ENCODE assay signal across 27 mouse cellular contexts in genomic region chr3:21918431-21918830, GRCm38 (mm10).
DNase-seq lines count a peak whose midpoint lies in the region; ATAC-seq and TF ChIP-seq lines count a peak whose summit lies in the region.
"Had no signal": no experiment of that assay in that cellular context is flagged by ENCODE, and none has a peak within 500 bp of the region (broad histone marks: within the 10 kb centered on the region; RNA-seq: fewer than 3 reads in every experiment).

No protein-coding gene starts in this region.

- H3K4me2 ChIP-seq in kidney, embryonic 16.5 days (replicated peaks; ENCODE audit: low read depth, low read length), result no peak overlapping the region
- H3K4me2 ChIP-seq in midbrain, embryonic 11.5 days, result no peak overlapping the region
- no peak overlapping the region for H3K4me2 ChIP-seq in hindbrain, postnatal 0 days (ENCODE audit: low read depth, low read length)
- H3K4me2 ChIP-seq: embryonic facial prominence, embryonic 13.5 days; forebrain, embryonic 13.5 days; heart, embryonic 11.5 days; limb, embryonic 15.5 days; midbrain, embryonic 13.5 days had no signal

- H3K9me3 ChIP-seq in kidney, embryonic 16.5 days (ENCODE audit: low read length), result no peaks in the 10 kb centered on the region
- no peaks in the 10 kb centered on the region for H3K9me3 ChIP-seq in midbrain, embryonic 11.5 days (ENCODE audit: control insufficient read depth, low read length)
- no peaks in the 10 kb centered on the region for H3K9me3 ChIP-seq in midbrain, embryonic 10.5 days (replicated peaks)
- no peaks in the 10 kb centered on the region for H3K9me3 ChIP-seq in hindbrain, postnatal 0 days (ENCODE audit: low read length)
- H3K9me3 ChIP-seq in hindbrain, embryonic 10.5 days, result no peaks in the 10 kb centered on the region
- H3K9me3 ChIP-seq: embryonic facial prominence, embryonic 13.5 days; forebrain, embryonic 13.5 days; limb, embryonic 15.5 days had no signal

- DNase-seq in kidney, adult 11 months, result peak; percentile 87
- peak; percentile 12 for DNase-seq in midbrain, embryonic 11.5 days (ENCODE audit: low spot score, missing footprints)
- no peak for DNase-seq in midbrain, embryonic 10.5 days (ENCODE audit: low spot score)
- DNase-seq in kidney, adult 9 months, result peak; percentile 95
- no peak for DNase-seq in hindbrain, postnatal 0 days (ENCODE audit: low spot score)
- DNase-seq in hindbrain, embryonic 10.5 days (ENCODE audit: low spot score), result no peak
- DNase-seq: adrenal gland, adult 2 months; cerebellum, adult 2 months; cerebellum, postnatal 36 days; embryo, embryonic 11 days; gastrocnemius, postnatal 36 days; left cerebral cortex, postnatal 4 days; lung, adult 18-20 months; lung, postnatal 14 days; right cerebral cortex, postnatal 25 days; thymus, postnatal 25 days had no signal

- no peak overlapping the region for H3K9ac ChIP-seq in kidney, embryonic 16.5 days (replicated peaks; ENCODE audit: low read length)
- H3K9ac ChIP-seq in midbrain, embryonic 11.5 days (ENCODE audit: low read length), result no peak overlapping the region
- H3K9ac ChIP-seq in hindbrain, postnatal 0 days (replicated peaks; ENCODE audit: low read length), result no peak overlapping the region
- H3K9ac ChIP-seq: embryonic facial prominence, embryonic 13.5 days; forebrain, embryonic 13.5 days; limb, embryonic 15.5 days; midbrain, embryonic 13.5 days had no signal

- TF ChIP-seq POLR2A in small intestine, adult 2 months (IDR thresholded peaks at IDR 0.05; ENCODE audit: low read depth, low read length), result no peak

- TF ChIP-seq CTCF in small intestine, adult 2 months (IDR thresholded peaks at IDR 0.05; ENCODE audit: extremely low read depth, insufficient read length, insufficient replicate concordance, low read depth, low read length), result no peak
- TF ChIP-seq CTCF in hindbrain, postnatal 0 days (IDR thresholded peaks at IDR 0.05; ENCODE audit: low read depth), result no peak

- H3K27me3 ChIP-seq in kidney, embryonic 16.5 days (ENCODE audit: insufficient read depth, low read length), result no peaks in the 10 kb centered on the region
- H3K27me3 ChIP-seq in midbrain, embryonic 11.5 days (ENCODE audit: control insufficient read depth, insufficient read depth, low read length), result no peaks in the 10 kb centered on the region
- no peaks in the 10 kb centered on the region for H3K27me3 ChIP-seq in midbrain, embryonic 10.5 days (ENCODE audit: low read depth, poor library complexity, severe bottlenecking)
- H3K27me3 ChIP-seq in small intestine, adult 2 months (ENCODE audit: control insufficient read depth, insufficient read depth, low read length), result no peaks in the 10 kb centered on the region
- H3K27me3 ChIP-seq in hindbrain, postnatal 0 days (ENCODE audit: insufficient read depth, low read length), result no peaks in the 10 kb centered on the region
- H3K27me3 ChIP-seq in hindbrain, embryonic 10.5 days (ENCODE audit: insufficient read depth, poor library complexity, severe bottlenecking), result no peaks in the 10 kb centered on the region
- H3K27me3 ChIP-seq: embryonic facial prominence, embryonic 13.5 days; forebrain, embryonic 13.5 days; limb, embryonic 15.5 days; midbrain, embryonic 13.5 days had no signal

- no peak for ATAC-seq in kidney, embryonic 16.5 days (ENCODE audit: low FRiP score, low TSS enrichment)
- no peak for ATAC-seq in midbrain, embryonic 11.5 days (ENCODE audit: low FRiP score)
- ATAC-seq in hindbrain, postnatal 0 days, result no peak
- ATAC-seq: forebrain, embryonic 13.5 days; hindbrain, embryonic 16.5 days; intestine, postnatal 0 days; midbrain, embryonic 13.5 days had no signal

- no peak overlapping the region for H3K27ac ChIP-seq in kidney, embryonic 16.5 days (ENCODE audit: low read length)
- no peak overlapping the region for H3K27ac ChIP-seq in midbrain, embryonic 11.5 days (ENCODE audit: low read depth, low read length)
- no peak overlapping the region for H3K27ac ChIP-seq in midbrain, embryonic 10.5 days (replicated peaks)
- peak overlapping the region; percentile 73 for H3K27ac ChIP-seq in small intestine, adult 2 months (ENCODE audit: insufficient read depth, low read depth, low read length)
- H3K27ac ChIP-seq in hindbrain, postnatal 0 days, result no peak overlapping the region
- no peak overlapping the region for H3K27ac ChIP-seq in hindbrain, embryonic 10.5 days
- H3K27ac ChIP-seq: embryonic facial prominence, embryonic 13.5 days; forebrain, embryonic 13.5 days; left cerebral cortex, adult 2 months; limb, embryonic 15.5 days; midbrain, embryonic 13.5 days had no signal

- 75% methylated on average over 10 of the region's 10 CpGs for WGBS in kidney, embryonic 16.5 days
- WGBS in midbrain, embryonic 11.5 days, result 93% methylated on average over 10 of the region's 10 CpGs
- WGBS in midbrain, embryonic 10.5 days, result 94% methylated on average over 10 of the region's 10 CpGs
- WGBS in small intestine, adult 2 months, result 37% methylated on average over 10 of the region's 10 CpGs
- WGBS in hindbrain, postnatal 0 days, result 95% methylated on average over 10 of the region's 10 CpGs
- WGBS in hindbrain, embryonic 10.5 days, result 94% methylated on average over 10 of the region's 10 CpGs

- no peaks in the 10 kb centered on the region for H3K36me3 ChIP-seq in kidney, embryonic 16.5 days (ENCODE audit: insufficient read depth, low read length)
- no peaks in the 10 kb centered on the region for H3K36me3 ChIP-seq in midbrain, embryonic 11.5 days (ENCODE audit: control insufficient read depth, insufficient read depth, low read length)
- H3K36me3 ChIP-seq in midbrain, embryonic 10.5 days, result no peaks in the 10 kb centered on the region
- no peaks in the 10 kb centered on the region for H3K36me3 ChIP-seq in small intestine, adult 2 months (ENCODE audit: control insufficient read depth, insufficient read depth, low read length)
- H3K36me3 ChIP-seq in hindbrain, postnatal 0 days (ENCODE audit: insufficient read depth, low read length), result no peaks in the 10 kb centered on the region
- no peaks in the 10 kb centered on the region for H3K36me3 ChIP-seq in hindbrain, embryonic 10.5 days
- H3K36me3 ChIP-seq: embryonic facial prominence, embryonic 13.5 days; limb, embryonic 15.5 days; midbrain, embryonic 13.5 days had no signal

- H3K4me3 ChIP-seq in kidney, embryonic 16.5 days (ENCODE audit: low read length), result no peak overlapping the region
- H3K4me3 ChIP-seq in midbrain, embryonic 11.5 days (ENCODE audit: low read depth, low read length), result no peak overlapping the region
- no peak overlapping the region for H3K4me3 ChIP-seq in midbrain, embryonic 10.5 days
- H3K4me3 ChIP-seq in small intestine, adult 2 months (ENCODE audit: low read depth, low read length), result peak overlapping the region; percentile 33; the same call in 1 of the 2 replicates
- H3K4me3 ChIP-seq in hindbrain, postnatal 0 days (ENCODE audit: low read length), result no peak overlapping the region
- H3K4me3 ChIP-seq in hindbrain, embryonic 10.5 days, result no peak overlapping the region
- H3K4me3 ChIP-seq: embryonic facial prominence, embryonic 13.5 days; erythroblast, embryonic 14.5 days; forebrain, embryonic 13.5 days; left cerebral cortex, adult 2 months; limb, embryonic 15.5 days; midbrain, embryonic 13.5 days had no signal

- no peaks in the 10 kb centered on the region for H3K4me1 ChIP-seq in kidney, embryonic 16.5 days (ENCODE audit: insufficient read depth, low read length)
- H3K4me1 ChIP-seq in midbrain, embryonic 11.5 days (ENCODE audit: control insufficient read depth, insufficient read depth, low read length), result no peaks in the 10 kb centered on the region
- H3K4me1 ChIP-seq in midbrain, embryonic 10.5 days, result no peaks in the 10 kb centered on the region
- peaks cover 14% of the 10 kb centered on the region; the same call in 1 of the 2 replicates for H3K4me1 ChIP-seq in small intestine, adult 2 months (ENCODE audit: control insufficient read depth, insufficient read depth, insufficient read length, low read length)
- H3K4me1 ChIP-seq in hindbrain, postnatal 0 days (ENCODE audit: insufficient read depth, low read length), result no peaks in the 10 kb centered on the region
- no peaks in the 10 kb centered on the region for H3K4me1 ChIP-seq in hindbrain, embryonic 10.5 days (replicated peaks)
- H3K4me1 ChIP-seq: embryonic facial prominence, embryonic 13.5 days; forebrain, embryonic 13.5 days; limb, embryonic 15.5 days; midbrain, embryonic 13.5 days had no signal

Comparison
In these comparisons a context has a peak if more than half of its experiments do, and no peak if none do; other contexts are left out.
1. DNase-seq: peak in kidney, adult 11 months (single experiment), midbrain, embryonic 11.5 days (single experiment) and kidney, adult 9 months (single experiment); none in midbrain, embryonic 10.5 days (single experiment), hindbrain, postnatal 0 days (single experiment) and hindbrain, embryonic 10.5 days (single experiment).